Mouse (Mus musculus) mouse embryonic stem cell (cell line): Measurements from ENCODE around the gene Spata48.

ENCODE experiments used
- in situ Hi-C, 2 experiments: fragments of 300-500 bp; cut with MboI; formaldehyde crosslinking; loops; 1 replicate in 1 of 2; 3 replicates in 1 of 2; pipeline ENCODE4 v1.14.3; 2019 to 2020; ENCODE audit warnings: low sequenced_read_pairs in 2 of 2, low pct_unique_long_range_greater_than_20kb in 1 of 2, mixed read lengths in 1 of 2; ENCODE audit not compliant: unreplicated experiment in 1 of 2

Gene Spata48

DNA sequence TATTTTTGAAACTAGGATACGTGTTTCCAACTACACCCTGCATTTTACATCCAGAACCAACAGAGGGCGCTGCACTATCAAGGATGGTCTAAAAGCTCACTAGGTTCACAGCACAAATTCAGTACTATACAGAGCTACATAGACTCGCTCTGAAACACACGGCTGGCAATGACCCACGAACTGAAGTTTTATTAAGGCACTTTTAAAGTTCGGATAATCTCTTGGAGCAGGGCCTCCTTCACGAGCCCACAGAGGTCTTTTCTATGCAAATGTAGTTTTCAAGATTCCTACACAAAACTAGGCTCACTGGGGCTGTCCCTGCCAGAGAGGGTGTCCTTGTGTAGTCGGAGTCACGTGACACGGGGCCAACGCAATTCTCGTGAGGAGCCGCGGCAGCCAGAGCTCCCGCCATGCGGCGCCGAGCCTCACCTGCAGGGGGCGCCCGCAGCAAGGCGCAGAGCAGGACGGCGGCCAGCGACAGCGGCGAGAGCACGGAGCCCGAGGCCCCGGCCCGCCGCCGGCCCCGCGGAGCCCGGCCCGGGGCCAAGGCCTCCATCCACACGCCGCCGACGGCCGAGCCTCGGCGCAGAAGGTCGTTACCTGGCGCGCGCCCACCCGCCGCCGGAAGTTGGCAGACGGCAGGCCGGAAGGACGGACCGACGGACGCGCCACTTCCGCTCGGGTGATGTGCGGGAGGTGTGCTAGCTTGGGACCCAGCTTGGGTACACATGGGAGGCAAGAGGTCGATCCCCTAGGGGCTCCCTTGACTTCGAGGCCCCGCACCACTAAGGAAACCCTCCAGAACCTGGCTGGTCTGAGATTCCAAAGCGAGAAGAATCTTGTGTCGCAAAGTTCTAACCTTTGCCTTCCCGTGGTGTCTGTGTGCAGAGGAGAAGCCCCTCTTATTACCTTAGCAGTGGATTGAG, at the start of gene Spata48, which contains the start of gene Zpbp:
TSS of gene Spata48 (plus strand) at position 460 of the 926 bp plus-strand sequence.
TSS of gene Zpbp (minus strand) at position 774 of the 926 bp plus-strand sequence.
- in situ Hi-C loops, result no loop called here

GRCm38 (mm10) chr11:11414188-11414587, 47.7 kb upstream of the Spata48 start:
- in situ Hi-C loops, result no loop called here

DNA sequence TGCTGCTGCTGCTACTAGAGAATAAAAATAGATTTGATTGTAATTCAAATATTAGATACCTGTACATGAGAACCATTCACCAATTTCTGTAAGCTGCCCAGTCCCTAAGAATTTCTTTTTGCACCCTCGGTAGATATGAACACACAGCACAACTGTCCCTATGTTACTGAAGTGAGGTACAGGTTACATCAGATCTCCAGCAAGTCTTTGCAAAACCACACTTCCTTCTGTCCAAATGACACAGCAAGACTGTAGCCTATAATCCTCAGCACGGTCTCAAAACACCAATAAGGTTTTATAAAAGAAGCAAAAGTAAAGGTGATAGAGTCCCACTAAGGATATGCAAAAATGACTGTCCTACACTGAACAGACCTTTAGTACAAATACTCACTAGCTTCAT, 44.5 kb upstream of the Spata48 start:
- in situ Hi-C loops, result no loop called here

DNA sequence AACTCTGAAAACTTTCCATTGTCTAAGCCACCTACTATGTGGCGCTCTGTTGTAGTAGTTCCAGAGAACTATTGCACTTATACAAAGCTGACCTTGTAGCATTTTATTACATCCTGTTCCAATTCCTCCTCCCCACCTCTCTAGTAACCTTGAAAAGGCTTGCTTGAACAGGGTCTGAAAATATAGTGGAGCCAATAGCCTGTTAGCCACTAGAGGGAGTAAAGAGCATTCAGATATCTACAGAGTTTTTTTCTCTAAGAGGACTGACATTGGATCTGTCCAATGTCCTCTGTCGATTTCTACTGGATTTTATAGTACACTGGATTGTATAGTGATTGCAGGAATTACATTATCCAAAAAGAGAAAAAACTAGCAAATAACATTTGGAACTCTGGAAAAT, 6.9 kb upstream of the Spata48 start:
- in situ Hi-C loops, result no loop called here

DNA sequence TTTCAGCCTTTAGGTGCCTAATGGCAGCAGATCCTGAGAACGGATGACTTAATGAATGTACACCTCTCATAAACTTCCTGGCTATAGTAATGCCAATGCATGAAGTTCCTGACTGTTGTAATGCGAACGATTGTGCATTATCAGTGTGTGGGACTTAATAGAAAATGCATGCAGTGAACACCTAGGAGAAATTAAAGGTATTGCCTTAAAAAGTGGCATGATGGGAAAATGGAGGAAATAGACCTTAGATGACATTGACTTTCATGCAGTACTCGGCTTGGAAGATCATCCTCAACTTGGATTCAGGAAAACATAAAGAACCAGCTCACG, 632 bp downstream of the Spata48 start:
- in situ Hi-C loops, result no loop called here

DNA sequence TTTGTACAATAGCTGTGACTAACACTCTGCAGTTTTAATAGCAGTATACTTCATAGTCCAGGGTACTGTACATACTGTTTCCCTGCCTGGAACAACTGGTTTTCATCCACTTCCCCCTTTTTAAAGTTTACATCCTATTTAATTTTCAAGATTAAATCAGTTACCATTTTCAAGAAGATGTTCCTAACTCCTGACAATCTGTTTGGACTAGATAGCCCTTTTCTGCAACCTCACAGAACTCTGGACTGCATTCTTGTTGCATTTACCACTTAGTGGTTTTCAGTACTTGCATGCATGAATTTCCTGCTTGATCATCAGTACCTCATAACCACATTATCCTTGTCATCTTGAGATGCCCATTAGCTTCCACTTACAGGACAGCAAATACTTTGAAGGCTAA, 7.0 kb downstream of the Spata48 start:
- in situ Hi-C loops, result no loop called here

DNA sequence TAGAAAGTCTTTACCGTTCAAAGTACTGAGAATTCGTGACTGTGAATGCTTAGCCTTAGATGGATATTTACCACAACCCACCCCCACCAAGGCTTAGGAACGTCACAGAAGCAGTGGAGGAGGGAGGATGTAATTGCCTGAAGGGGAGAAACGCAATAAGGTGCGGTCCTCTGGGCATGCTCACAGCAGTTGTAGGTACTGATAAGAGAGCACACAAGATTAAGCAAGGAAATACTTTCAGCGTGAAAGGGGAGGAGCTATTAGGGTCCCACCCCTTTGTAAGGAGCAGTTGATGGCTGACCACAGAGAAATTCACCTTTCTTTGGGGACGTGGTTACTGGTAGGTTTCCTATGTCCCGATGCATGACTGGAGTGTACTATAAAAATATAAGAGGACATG, 22.5 kb downstream of the Spata48 start:
- in situ Hi-C loops, result no loop called here

GRCm38 (mm10) chr11:11492044-11492443, 30.1 kb downstream of the Spata48 start:
- in situ Hi-C loops, result no loop called here

DNA sequence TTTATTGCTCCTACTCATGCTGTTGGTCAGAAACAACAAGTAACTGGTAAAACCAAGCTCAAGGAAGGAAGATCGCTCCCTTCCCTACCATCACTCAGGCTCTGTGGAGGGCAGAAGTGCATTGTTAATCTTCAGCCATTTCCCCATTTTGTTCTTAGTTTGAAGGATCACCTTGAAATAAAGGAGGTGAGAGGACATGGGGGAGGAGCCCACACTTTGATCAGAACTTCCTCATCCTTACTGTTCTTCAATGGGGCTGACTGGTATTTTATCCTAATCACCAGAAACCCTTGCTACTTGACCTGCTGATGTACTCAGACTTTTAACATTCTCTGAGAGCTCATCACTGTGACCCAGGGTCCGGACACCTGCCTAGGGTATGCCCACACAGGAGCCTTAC, 33.8 kb downstream of the Spata48 start:
- in situ Hi-C loops, result no loop called here

GRCm38 (mm10) chr11:11499944-11500343, 38.0 kb downstream of the Spata48 start:
- in situ Hi-C loops, result no loop called here

GRCm38 (mm10) chr11:11506187-11506586, 44.3 kb downstream of the Spata48 start:
- in situ Hi-C loops, result no loop called here

DNA sequence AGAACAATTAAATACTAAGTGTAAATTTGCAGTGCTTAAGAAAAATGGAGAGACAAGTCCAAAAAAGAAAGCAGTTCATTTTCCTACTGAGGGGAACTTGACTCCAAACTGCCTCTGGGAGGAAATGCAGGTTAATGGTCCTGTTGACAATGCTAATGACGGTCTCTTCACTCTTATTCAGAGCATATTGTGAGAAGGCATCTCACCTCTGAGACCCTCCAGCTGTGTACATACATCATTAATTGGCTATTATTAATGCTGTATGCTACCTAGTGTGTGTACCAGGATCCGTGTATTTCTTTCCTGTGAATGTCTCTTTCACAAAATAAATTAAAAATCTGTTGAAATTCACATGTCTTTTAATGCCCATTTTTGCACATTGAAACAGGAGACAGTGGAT, 47.5 kb downstream of the Spata48 start:
- in situ Hi-C loops, result no loop called here

DNA sequence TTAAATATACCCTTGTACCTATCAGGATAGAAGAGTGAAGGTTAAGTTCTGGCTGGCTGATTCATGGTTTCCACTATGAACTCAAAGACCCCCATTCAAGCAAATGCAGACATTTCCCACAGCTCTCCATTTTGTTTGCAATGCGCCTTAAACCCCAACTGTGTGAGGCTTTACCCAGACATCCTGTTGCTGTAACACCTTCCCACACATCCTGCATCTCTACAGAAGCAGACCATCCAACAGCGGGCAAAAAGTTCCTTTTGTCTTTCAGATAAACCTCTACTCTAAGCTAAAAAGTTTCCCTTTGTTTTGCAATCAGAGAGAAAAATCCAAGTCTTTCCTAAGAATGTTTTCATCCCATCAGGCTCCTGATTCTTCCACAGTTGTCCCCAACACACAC, 50.2 kb downstream of the Spata48 start:
- in situ Hi-C loops, result no loop called here

DNA sequence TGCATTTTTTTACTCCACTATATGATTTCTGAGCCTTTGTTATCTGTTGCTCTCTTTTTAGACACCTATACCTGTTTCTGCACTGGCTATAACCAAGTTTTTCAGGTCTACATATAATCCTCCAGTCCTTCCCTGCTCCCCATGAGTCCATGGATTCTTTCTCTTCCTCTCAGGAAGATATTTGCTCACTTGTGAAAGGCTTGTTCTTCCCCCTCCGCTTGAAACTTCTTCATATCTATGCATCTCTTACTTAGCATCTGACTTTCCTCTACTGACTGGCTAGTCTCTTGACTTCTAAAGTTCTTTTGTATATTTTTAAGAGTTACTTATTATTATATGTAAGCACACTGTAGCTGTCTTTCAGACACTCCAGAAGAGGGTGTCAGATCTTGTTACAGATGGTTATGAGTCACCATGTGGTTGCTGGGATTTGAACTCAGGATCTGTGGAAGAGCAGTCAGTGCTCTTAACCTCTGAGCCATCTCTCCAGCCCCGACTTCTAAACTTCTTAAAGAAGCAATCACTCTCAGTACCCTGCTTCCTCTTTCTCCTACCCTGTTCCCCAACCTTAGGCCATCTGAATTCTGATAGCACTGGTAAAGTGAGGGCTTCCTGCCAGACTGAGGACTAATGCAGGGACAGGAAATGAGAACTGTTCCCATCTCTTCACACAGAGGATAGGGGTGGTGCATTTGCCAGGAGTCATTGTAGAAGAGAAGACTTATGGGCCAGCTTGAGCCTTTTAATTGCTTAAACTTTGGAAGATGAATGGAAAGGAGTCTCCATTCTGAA, 51.3 kb downstream of the Spata48 start:
- in situ Hi-C loops, result no loop called here

- in situ Hi-C loops, result no loop called here
Observed at GRCm38 (mm10) chr11:11514920-11515319, 53.0 kb downstream of the Spata48 start.

DNA sequence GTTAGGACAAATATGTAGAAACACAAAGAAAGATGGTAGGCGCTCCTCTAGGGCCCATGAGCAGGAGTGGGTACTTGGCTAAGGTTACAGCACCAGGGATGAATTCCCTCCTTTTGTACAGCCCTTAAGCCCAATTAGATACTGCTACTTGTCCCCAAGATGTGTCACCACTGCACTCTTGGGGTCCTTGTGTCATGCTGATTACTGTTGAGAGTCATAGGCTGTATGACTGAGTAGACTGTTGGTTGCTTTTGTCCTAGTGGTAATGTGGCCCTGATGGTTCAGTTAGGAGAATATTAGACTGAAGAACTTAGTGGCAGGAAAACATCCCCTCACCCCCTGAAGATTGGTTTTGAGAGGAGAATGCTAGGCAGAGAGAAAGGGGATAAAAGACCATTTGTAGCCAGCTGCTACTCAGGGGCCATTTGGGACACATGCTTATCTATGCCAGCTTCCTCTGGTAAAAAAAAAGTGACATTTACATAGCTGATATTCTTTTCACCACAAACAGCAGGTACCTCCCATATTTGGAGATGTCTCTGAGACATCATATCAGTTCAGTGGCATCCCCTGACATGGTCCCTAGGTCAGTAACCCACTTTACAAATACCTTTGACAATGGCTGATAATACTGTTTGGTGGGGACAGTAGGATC, 56.0 kb downstream of the Spata48 start:
- in situ Hi-C loops, result no loop called here

DNA sequence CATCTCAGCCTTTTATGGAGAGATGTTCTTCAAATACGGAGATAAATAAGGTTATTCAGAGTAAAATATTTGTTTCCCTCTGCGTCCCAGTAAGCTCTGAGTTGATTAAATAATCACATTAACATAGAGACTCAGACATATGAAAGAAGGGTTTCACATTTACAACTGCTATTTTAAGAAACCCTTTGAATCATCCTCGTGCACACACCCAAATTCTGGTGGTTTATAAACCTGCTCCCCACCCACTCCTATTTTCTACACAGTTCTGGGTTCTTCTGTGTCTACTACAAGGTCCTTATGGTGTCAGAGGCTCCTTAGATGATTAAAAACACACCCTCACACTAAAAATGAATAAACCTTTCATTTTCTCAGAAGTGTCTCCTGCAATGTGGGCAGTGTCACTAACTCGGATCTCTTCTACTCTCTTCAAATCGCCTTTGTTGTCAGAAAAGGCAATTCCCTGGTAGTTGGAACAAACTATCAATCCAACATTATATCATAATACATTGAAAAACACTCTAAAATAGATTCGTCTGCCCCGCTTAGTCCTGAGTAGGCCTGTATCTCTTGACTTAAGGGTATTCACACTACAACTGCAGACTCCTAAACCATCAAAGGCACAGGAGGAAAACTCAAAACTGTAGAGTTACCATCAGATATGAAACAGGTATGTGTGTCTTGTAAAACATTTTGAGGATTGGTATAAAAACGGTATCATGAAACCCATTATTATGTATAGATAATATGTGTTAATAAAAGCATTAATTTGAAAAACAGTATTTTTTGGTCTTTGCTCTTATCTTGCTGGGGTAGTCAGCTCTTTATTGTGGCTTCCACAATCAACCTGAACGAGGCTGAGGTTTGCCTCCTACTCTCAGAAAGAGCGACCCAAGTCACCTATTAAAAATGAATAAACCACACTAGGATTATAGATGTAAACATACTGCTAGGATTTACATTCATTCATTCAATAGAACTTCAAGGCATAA, 57.7 kb downstream of the Spata48 start:
- in situ Hi-C loops, result no loop called here

DNA sequence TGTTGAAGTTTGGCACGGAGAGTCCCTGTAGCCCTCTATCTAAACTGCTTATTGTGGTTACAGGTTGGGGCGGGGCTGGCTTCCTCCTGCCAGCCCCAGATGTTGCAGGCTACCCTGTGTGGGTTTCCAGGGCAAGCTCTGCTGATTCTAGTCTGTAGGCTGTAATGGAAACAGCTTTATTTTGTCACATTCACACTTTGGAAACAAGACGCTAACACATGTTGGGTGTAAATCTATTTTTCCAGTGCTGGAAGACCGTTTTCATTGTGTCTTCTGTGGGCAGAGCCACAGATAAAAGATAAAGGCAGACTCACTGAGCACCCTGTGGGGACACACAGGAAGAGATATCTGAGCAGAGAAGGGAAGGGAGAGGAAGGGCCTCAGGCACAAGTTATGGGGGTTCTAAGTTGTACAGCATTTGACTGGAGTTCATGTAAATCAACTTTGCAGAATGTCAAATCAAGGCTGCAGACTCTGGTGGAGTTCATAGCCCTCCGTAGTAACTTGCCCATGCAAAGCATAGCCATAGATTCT, 60.1 kb downstream of the Spata48 start:
- in situ Hi-C loops, result no loop called here
